Mouse (Mus musculus) B cell, adult 62 days (primary cell): Measurements from ENCODE around the gene Scgb2b2. TPM values are rescaled to one million over a fixed set of nuclear protein-coding genes. Genes with fewer than 3 reads are reported as not detected.

Experiments
- total RNA-seq: library from RNA; stranded (reverse); gene quantifications from 4 replicates; pipeline ENCODE4 v1.2.4, GENCODE M21; 2023

Gene Scgb2b2
- not detected in 4 replicates for total RNA-seq

GRCm38 (mm10) chr7:31290208-31290607 lies at the start of gene Scgb2b2:
Gene Scgb2b2, plus strand, starts transcription at chr7:31290508.

DNA sequence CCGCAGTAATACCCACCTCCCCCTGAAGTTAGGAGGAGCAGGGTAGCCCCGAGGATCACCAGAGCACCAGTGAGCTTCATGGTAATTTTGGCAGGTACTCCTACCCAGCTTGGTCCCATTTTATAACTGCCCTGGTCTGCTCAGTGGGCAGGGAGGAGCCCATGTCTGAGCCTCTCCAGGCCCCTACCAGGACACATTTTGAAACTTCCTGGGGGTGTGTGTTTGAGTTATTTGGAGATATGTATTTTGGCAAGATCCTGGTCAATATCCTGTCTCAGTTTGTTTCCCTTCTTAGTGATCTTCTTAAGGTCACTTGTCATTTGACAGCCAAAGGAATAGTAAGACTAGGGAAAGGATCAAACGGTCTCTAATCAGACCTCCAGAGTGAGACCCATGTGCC lies 1.4 kb downstream of the Scgb2b2 start, which contains the start of gene Scgb1b2:
TSS of gene Scgb1b2 (minus strand) at position 101 of the 400 bp plus-strand sequence.

Other genes with a start within 250 kb of the Scgb2b2 start
- 102 to 136 TPM (median 120 TPM) in 4 replicates for gene Fxyd5, start 248.0 kb upstream of the Scgb2b2 start, total RNA-seq
- gene Fxyd7, start 239.0 kb upstream of the Scgb2b2 start, total RNA-seq: not detected in 4 replicates
- not detected in 4 replicates for gene Fxyd1, start 233.3 kb upstream of the Scgb2b2 start, total RNA-seq
- gene Lgi4, start 231.2 kb upstream of the Scgb2b2 start, total RNA-seq: 0.17 TPM in 1 of 4 replicates, not detected in the others
- gene Fxyd3, start 213.8 kb upstream of the Scgb2b2 start, total RNA-seq: not detected in 4 replicates
- gene Hpn, start 175.2 kb upstream of the Scgb2b2 start, total RNA-seq: 1.1 TPM in 1 of 4 replicates, not detected in the others
- gene Scn1b, start 163.5 kb upstream of the Scgb2b2 start, total RNA-seq: 0.40 to 1.1 TPM in 2 of 4 replicates, not detected in the others
- gene Gramd1a, start 134.6 kb upstream of the Scgb2b2 start, total RNA-seq: 217 to 247 TPM (median 231 TPM) in 4 replicates
- not detected in 4 replicates for gene Scgb1b2, start 1.3 kb downstream of the Scgb2b2 start, total RNA-seq
- gene Scgb2b3, start 71.6 kb downstream of the Scgb2b2 start, total RNA-seq: not detected in 4 replicates
- gene Scgb1b3, start 85.1 kb downstream of the Scgb2b2 start, total RNA-seq: not detected in 4 replicates